29 mouse cellular contexts compared by ENCODE assay signal in genomic region chr13:45173139-45173538, GRCm38 (mm10).
DNase-seq lines count a peak whose midpoint lies in the region; ATAC-seq and TF ChIP-seq lines count a peak whose summit lies in the region.
"Had no signal": no experiment of that assay in that cellular context is flagged by ENCODE, and none has a peak within 500 bp of the region (broad histone marks: within the 10 kb centered on the region; RNA-seq: fewer than 3 reads in every experiment).

No protein-coding gene starts in this region.

- TF ChIP-seq EP300 in stomach, postnatal 0 days (optimal IDR thresholded peaks at IDR 0.05): no peak

- peak; percentile 32; the same call in 1 of the 2 replicates for ATAC-seq in neural tube, embryonic 13.5 days (ENCODE audit: low read depth)
- ATAC-seq in neural tube, embryonic 15.5 days (ENCODE audit: low FRiP score): no peak
- ATAC-seq in intestine, embryonic 15.5 days: peak; percentile 81
- ATAC-seq in erythroid progenitor cell, adult 5-6 weeks (replicated peaks; ENCODE audit: low FRiP score, poor library complexity, severe bottlenecking): no peak
- no peak for ATAC-seq in stomach, postnatal 0 days (ENCODE audit: low FRiP score, low TSS enrichment)
- ATAC-seq: forebrain, embryonic 15.5 days; hindbrain, postnatal 0 days; Patski had no signal

- H3K9me3 ChIP-seq in neural tube, embryonic 13.5 days: 0 out of 2 replicates have a peak, but pooled peaks cover 8% of the 10 kb centered on the region
- H3K9me3 ChIP-seq in neural tube, embryonic 15.5 days (replicated peaks): peaks cover 5% of the 10 kb centered on the region; the same call in 1 of the 2 replicates
- no peaks in the 10 kb centered on the region for H3K9me3 ChIP-seq in intestine, embryonic 15.5 days
- H3K9me3 ChIP-seq in stomach, postnatal 0 days (ENCODE audit: control insufficient read depth, low read length): no peaks in the 10 kb centered on the region
- H3K9me3 ChIP-seq: embryonic facial prominence, embryonic 12.5 days; embryonic facial prominence, embryonic 15.5 days; forebrain, embryonic 15.5 days; heart, embryonic 10.5 days; hindbrain, embryonic 10.5 days had no signal

- peak; percentile 63 for DNase-seq in large intestine, adult 2 months (ENCODE audit: low read depth, low spot score)
- DNase-seq in left cerebral cortex, adult 11 months (ENCODE audit: low spot score): no peak
- DNase-seq in stomach, postnatal 0 days (ENCODE audit: low spot score): no peak
- DNase-seq: adrenal gland, postnatal 14 days; B cell, adult 2 months; cerebellum, adult 11 months; cerebellum, adult 2 months; cerebellum, adult 9-11 months; cerebellum, postnatal 25 days; gastrocnemius, postnatal 25 days; heart, adult 2 months; heart, postnatal 36 days; kidney, adult 11 months had no signal

- H3K4me2 ChIP-seq in neural tube, embryonic 13.5 days: no peak overlapping the region
- H3K4me2 ChIP-seq in neural tube, embryonic 15.5 days: no peak overlapping the region
- no peak overlapping the region; the same call in 1 of the 2 replicates for H3K4me2 ChIP-seq in intestine, embryonic 15.5 days (replicated peaks)
- no peak overlapping the region for H3K4me2 ChIP-seq in stomach, postnatal 0 days (replicated peaks; ENCODE audit: low read depth)
- H3K4me2 ChIP-seq: embryonic facial prominence, embryonic 12.5 days; embryonic facial prominence, embryonic 15.5 days; forebrain, embryonic 12.5 days; forebrain, embryonic 15.5 days; heart, embryonic 13.5 days; hindbrain, embryonic 14.5 days had no signal

- H3K9ac ChIP-seq in neural tube, embryonic 13.5 days: no peak overlapping the region
- no peak overlapping the region for H3K9ac ChIP-seq in neural tube, embryonic 15.5 days (replicated peaks)
- H3K9ac ChIP-seq in intestine, embryonic 15.5 days: no peak overlapping the region
- no peak overlapping the region for H3K9ac ChIP-seq in stomach, postnatal 0 days (ENCODE audit: low read length)
- H3K9ac ChIP-seq: embryonic facial prominence, embryonic 12.5 days; embryonic facial prominence, embryonic 15.5 days; forebrain, embryonic 12.5 days; forebrain, embryonic 15.5 days; heart, embryonic 13.5 days; hindbrain, embryonic 14.5 days had no signal

- no peaks in the 10 kb centered on the region for H3K4me1 ChIP-seq in neural tube, embryonic 13.5 days (replicated peaks)
- H3K4me1 ChIP-seq in neural tube, embryonic 15.5 days: no peaks in the 10 kb centered on the region
- H3K4me1 ChIP-seq in intestine, embryonic 15.5 days (replicated peaks): no peaks in the 10 kb centered on the region
- no peaks in the 10 kb centered on the region for H3K4me1 ChIP-seq in stomach, postnatal 0 days (replicated peaks; ENCODE audit: control insufficient read depth, insufficient read depth)
- H3K4me1 ChIP-seq: embryonic facial prominence, embryonic 12.5 days; embryonic facial prominence, embryonic 15.5 days; forebrain, embryonic 12.5 days; forebrain, embryonic 15.5 days; heart, embryonic 10.5 days; heart, embryonic 13.5 days; hindbrain, embryonic 10.5 days had no signal

- no peak overlapping the region for H3K27ac ChIP-seq in neural tube, embryonic 13.5 days (replicated peaks)
- H3K27ac ChIP-seq in neural tube, embryonic 15.5 days (replicated peaks): no peak overlapping the region
- no peak overlapping the region for H3K27ac ChIP-seq in intestine, embryonic 15.5 days
- H3K27ac ChIP-seq in stomach, postnatal 0 days (replicated peaks): no peak overlapping the region
- H3K27ac ChIP-seq: embryonic facial prominence, embryonic 12.5 days; embryonic facial prominence, embryonic 15.5 days; forebrain, embryonic 12.5 days; forebrain, embryonic 15.5 days; heart, adult 2 months; heart, embryonic 10.5 days; heart, embryonic 13.5 days; hindbrain, embryonic 10.5 days; hindbrain, embryonic 14.5 days; hindbrain, postnatal 0 days had no signal

- H3K27me3 ChIP-seq in neural tube, embryonic 13.5 days: no peaks in the 10 kb centered on the region
- no peaks in the 10 kb centered on the region for H3K27me3 ChIP-seq in neural tube, embryonic 15.5 days (replicated peaks)
- H3K27me3 ChIP-seq in intestine, embryonic 15.5 days (replicated peaks): no peaks in the 10 kb centered on the region
- H3K27me3 ChIP-seq in stomach, postnatal 0 days (ENCODE audit: control insufficient read depth, insufficient read depth, low read length): no peaks in the 10 kb centered on the region
- H3K27me3 ChIP-seq: CH12.LX; embryonic facial prominence, embryonic 12.5 days; embryonic facial prominence, embryonic 15.5 days; forebrain, embryonic 12.5 days; forebrain, embryonic 15.5 days; heart, embryonic 13.5 days had no signal

- no peak for TF ChIP-seq CTCF in stomach, postnatal 0 days (IDR thresholded peaks at IDR 0.05; ENCODE audit: low read depth)

- no peak overlapping the region for H3K4me3 ChIP-seq in neural tube, embryonic 13.5 days
- no peak overlapping the region for H3K4me3 ChIP-seq in neural tube, embryonic 15.5 days (replicated peaks)
- H3K4me3 ChIP-seq in intestine, embryonic 15.5 days (replicated peaks): no peak overlapping the region
- H3K4me3 ChIP-seq in stomach, postnatal 0 days (ENCODE audit: low read depth, low read length): no peak overlapping the region
- H3K4me3 ChIP-seq: embryonic facial prominence, embryonic 12.5 days; embryonic facial prominence, embryonic 15.5 days; forebrain, embryonic 12.5 days; forebrain, embryonic 15.5 days; heart, adult 2 months; heart, embryonic 10.5 days; heart, embryonic 13.5 days; hindbrain, embryonic 10.5 days had no signal

- 34% methylated on average over 9 of the region's 9 CpGs for WGBS in neural tube, embryonic 13.5 days
- WGBS in neural tube, embryonic 15.5 days: 26% methylated on average over 9 of the region's 9 CpGs
- 58% methylated on average over 9 of the region's 9 CpGs for WGBS in intestine, embryonic 15.5 days
- WGBS in large intestine, adult 2 months: 26% methylated on average over 9 of the region's 9 CpGs
- WGBS in stomach, postnatal 0 days: 90% methylated on average over 9 of the region's 9 CpGs

- H3K36me3 ChIP-seq in neural tube, embryonic 13.5 days: no peaks in the 10 kb centered on the region
- H3K36me3 ChIP-seq in neural tube, embryonic 15.5 days: no peaks in the 10 kb centered on the region
- H3K36me3 ChIP-seq in intestine, embryonic 15.5 days: no peaks in the 10 kb centered on the region
- H3K36me3 ChIP-seq in stomach, postnatal 0 days (ENCODE audit: control insufficient read depth, insufficient read depth, low read length): no peaks in the 10 kb centered on the region
- H3K36me3 ChIP-seq: embryonic facial prominence, embryonic 12.5 days; embryonic facial prominence, embryonic 15.5 days; forebrain, embryonic 12.5 days; forebrain, embryonic 15.5 days; G1E; heart, embryonic 10.5 days; heart, embryonic 13.5 days; hindbrain, embryonic 10.5 days had no signal

Comparison
In these comparisons a context has a peak if more than half of its experiments do, and no peak if none do; other contexts are left out.
1. ATAC-seq: peak in neural tube, embryonic 13.5 days (single experiment) and intestine, embryonic 15.5 days (single experiment); none in neural tube, embryonic 15.5 days (single experiment), erythroid progenitor cell, adult 5-6 weeks (single experiment) and stomach, postnatal 0 days (single experiment).